Mouse (Mus musculus) testis, adult 2 months (tissue): ENCODE results near the gene Dmpk. TPM values are rescaled to one million over a fixed set of nuclear protein-coding genes. Genes with fewer than 3 reads are reported as not detected.
A peak's percentile ranks its signal among the peaks of the same experiment; 100 is the strongest.

Experiments used
- H3K27ac ChIP-seq: fragments of 200-500 bp; 2 replicates; pipeline ENCODE4 v1.5.1; 2012; ENCODE audit warnings: low read depth, low read length; ENCODE audit not compliant: control insufficient read depth, insufficient read depth
- H3K27me3 ChIP-seq: fragments of 200-500 bp; 2 replicates; pipeline ENCODE4 v1.6.1; 2012; ENCODE audit warnings: mild to moderate bottlenecking, low read length, moderate library complexity; ENCODE audit not compliant: control insufficient read depth, insufficient read depth
- H3K36me3 ChIP-seq: fragments of 200-500 bp; 2 replicates; pipeline ENCODE4 v1.6.1; 2012; ENCODE audit warnings: mild to moderate bottlenecking, low read length; ENCODE audit not compliant: control insufficient read depth, insufficient read depth
- H3K4me1 ChIP-seq: fragments of 200-500 bp; 2 replicates; pipeline ENCODE4 v1.6.1; 2012; ENCODE audit warnings: low read length; ENCODE audit not compliant: control insufficient read depth, insufficient read depth
- H3K4me3 ChIP-seq: fragments of 200-500 bp; 2 replicates; pipeline ENCODE4 v1.5.1; 2012; ENCODE audit warnings: low read depth, mild to moderate bottlenecking, low read length, moderate library complexity, mixed read lengths; ENCODE audit not compliant: control insufficient read depth
- CTCF ChIP-seq: fragments of 200-500 bp; IDR thresholded peaks from 2 replicates; pipeline ENCODE4 v1.5.1; 2012; ENCODE audit warnings: low read depth, mild to moderate bottlenecking, inconsistent platforms, low read length, moderate library complexity; ENCODE audit not compliant: control insufficient read depth, insufficient read depth, insufficient replicate concordance
- POLR2A ChIP-seq: fragments of 200-500 bp; IDR thresholded peaks from 2 replicates; pipeline ENCODE4 v1.6.1; 2012; ENCODE audit warnings: low read depth, mild to moderate bottlenecking, inconsistent platforms, low read length, moderate library complexity; ENCODE audit not compliant: control insufficient read depth
- polyA plus RNA-seq: library from polyadenylated mRNA; depleted of rRNA; stranded (reverse); fragments of >200 nt; gene quantifications from 2 replicates; pipeline ENCODE4 v1.2.3, GENCODE M21; 2012

Gene Dmpk
- polyA plus RNA-seq, 1 experiment = 75.3 TPM

DNA sequence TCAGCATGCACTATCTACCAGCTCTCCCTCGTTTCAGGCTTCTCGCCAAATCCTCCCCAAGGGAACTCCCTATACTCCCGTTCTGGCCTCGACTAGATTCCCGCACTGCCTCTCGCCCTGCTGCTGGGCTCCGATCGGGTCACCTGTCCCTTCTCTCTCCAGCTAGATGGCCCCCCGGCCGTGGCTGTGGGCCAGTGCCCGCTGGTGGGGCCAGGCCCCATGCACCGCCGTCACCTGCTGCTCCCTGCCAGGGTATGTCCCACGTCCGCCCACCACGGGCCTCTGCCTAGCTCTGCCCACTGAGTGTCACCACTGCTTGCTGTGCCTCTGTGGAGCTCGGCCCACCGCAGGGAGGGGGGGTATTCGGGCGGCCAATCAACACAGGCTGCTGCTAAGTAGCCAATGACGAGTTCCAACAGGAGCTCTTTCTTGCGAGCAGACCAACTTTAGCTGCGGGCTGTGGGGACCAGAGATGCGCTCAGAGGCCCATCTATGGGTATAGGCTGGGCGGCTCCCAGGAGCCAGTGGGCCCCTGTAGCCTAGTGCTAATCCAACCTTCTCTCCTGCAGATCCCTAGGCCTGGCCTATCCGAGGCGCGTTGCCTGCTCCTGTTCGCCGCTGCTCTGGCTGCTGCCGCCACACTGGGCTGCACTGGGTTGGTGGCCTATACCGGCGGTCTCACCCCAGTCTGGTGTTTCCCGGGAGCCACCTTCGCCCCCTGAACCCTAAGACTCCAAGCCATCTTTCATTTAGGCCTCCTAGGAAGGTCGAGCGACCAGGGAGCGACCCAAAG, 8.9 kb downstream of the Dmpk start:
- Histone ChIP-seq H3K27ac (peak overlapping the region; percentile 5; the same call in 1 of the 2 replicates), H3K4me3 (no peak overlapping the region; the same call in 1 of the 2 replicates), H3K4me1 (peaks cover 48% of the 10 kb centered on the region), H3K36me3 (no peaks in the 10 kb centered on the region; the same call in 1 of the 2 replicates), H3K27me3 (no peaks in the 10 kb centered on the region)
- TF ChIP-seq CTCF (no peak), POLR2A (no peak)

DNA sequence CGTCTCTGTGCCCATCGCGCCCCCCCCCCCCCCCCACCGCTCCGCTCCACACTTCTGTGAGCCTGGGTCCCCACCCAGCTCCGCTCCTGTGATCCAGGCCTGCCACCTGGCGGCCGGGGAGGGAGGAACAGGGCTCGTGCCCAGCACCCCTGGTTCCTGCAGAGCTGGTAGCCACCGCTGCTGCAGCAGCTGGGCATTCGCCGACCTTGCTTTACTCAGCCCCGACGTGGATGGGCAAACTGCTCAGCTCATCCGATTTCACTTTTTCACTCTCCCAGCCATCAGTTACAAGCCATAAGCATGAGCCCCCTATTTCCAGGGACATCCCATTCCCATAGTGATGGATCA, 9.5 kb downstream of the Dmpk start:
- Histone ChIP-seq H3K27ac (peak overlapping the region; percentile 40), H3K4me3 (peak overlapping the region; percentile 4), H3K36me3 (no peaks in the 10 kb centered on the region; the same call in 1 of the 2 replicates), H3K4me1 (peaks cover 48% of the 10 kb centered on the region), H3K27me3 (no peaks in the 10 kb centered on the region)
- TF ChIP-seq CTCF (peak; percentile 73), POLR2A (0 out of 2 replicates have a peak, but pooled peaks have one; percentile 22)

DNA sequence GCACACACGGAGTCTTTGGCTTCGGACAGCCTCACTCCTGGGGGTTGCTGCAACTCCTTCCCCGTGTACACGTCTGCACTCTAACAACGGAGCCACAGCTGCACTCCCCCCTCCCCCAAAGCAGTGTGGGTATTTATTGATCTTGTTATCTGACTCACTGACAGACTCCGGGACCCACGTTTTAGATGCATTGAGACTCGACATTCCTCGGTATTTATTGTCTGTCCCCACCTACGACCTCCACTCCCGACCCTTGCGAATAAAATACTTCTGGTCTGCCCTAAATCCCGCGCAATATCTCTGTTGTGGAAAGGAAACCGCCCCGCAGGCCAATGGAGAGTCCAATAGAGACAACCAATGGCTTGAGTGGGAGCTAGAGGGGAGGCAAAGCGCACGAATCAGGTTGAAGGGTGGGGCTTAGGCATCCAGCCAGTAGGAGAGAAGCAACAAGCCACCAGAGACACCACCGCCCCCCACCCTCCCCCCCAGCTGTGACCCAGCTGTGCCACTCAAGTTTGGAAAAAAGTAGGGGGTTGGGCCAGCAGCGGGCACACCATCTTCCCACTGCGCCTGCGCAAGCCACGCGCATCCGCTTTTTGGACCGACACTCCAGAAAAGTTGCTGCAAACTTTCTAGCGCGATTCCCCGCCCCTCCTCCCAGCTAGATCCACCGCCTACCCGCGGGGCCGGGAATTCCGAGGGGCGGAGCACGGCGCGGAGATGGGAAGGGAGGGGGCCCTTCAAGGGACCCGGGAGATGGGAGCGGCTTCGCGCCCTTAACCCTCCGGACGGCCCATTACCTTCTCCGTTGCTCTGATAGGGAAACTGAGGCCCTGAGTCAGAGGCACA, 10.1 kb downstream of the Dmpk start:
- Histone ChIP-seq H3K4me1 (peaks cover 48% of the 10 kb centered on the region), H3K27me3 (no peaks in the 10 kb centered on the region), H3K4me3 (peak overlapping the region; percentile 73), H3K27ac (peak overlapping the region; percentile 62), H3K36me3 (no peaks in the 10 kb centered on the region; the same call in 1 of the 2 replicates)
- TF ChIP-seq CTCF (no peak), POLR2A (peak; percentile 42; the same call in 1 of the 2 replicates)

DNA sequence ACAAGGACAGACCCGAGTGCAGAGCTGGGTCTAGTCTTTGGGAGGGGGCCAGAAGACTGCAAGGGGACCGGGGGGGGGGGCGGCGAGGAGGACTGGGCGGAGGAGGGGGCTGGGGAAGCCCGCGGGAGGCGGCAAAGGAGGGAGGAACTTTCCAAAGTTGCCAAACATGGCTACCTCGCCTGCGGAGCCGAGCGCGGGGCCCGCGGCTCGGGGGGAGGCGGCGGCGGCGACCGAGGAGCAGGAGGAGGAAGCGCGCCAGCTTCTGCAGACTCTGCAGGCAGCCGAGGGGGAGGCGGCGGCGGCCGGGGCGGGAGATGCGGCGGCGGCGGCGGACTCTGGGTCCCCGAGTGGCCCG, 10.8 kb downstream of the Dmpk start, which contains the start of gene Six5:
Six5 (plus strand) TSS at position 124 of the 355 bp plus-strand sequence.
- Histone ChIP-seq H3K4me3 (peak within 1 kb of the TSS; percentile 76), H3K4me1 (peaks cover 48% of the 10 kb centered on the region), H3K36me3 (no peaks in the 10 kb centered on the region; the same call in 1 of the 2 replicates), H3K27me3 (no peaks in the 10 kb centered on the region), H3K27ac (peak within 1 kb of the TSS; percentile 62)
- TF ChIP-seq POLR2A (no peak), CTCF (no peak)

DNA sequence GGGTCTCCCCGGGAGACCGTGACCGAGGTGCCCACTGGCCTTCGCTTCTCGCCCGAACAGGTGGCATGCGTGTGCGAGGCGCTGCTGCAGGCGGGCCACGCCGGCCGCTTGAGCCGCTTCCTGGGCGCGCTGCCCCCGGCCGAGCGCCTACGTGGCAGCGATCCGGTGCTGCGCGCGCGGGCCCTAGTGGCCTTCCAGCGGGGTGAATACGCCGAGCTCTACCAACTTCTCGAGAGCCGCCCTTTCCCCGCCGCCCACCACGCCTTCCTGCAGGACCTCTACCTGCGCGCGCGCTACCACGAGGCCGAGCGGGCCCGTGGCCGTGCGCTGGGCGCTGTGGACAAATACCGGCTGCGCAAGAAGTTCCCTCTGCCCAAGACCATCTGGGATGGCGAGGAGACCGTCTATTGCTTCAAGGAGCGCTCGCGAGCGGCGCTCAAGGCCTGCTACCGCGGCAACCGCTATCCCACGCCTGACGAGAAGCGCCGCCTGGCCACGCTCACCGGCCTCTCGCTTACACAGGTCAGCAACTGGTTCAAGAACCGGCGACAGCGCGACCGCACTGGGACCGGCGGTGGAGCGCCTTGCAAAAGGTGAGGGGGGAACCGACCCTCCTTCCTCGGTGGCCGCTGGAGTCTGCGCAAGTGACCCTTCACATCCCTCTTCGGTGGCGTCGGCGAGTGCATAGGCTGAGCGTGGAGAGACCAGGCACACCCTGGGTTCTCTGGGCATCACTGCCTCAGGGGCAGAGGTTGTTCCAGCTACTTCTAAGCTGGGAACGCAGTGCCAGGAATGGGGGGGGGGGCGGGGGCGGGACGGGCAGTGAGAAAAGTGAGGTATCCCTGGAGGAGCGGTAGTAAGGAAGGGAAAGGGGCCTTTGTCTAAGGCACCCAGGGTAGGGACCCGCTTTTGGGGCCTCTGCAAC, 11.4 kb downstream of the Dmpk start:
- peak overlapping the region; percentile 5 for H3K27ac ChIP-seq
- peaks cover 48% of the 10 kb centered on the region for H3K4me1 ChIP-seq
- no peaks in the 10 kb centered on the region; the same call in 1 of the 2 replicates for H3K36me3 ChIP-seq
- peak overlapping the region; percentile 76 for H3K4me3 ChIP-seq
- TF ChIP-seq CTCF (no peak), POLR2A (no peak)
- no peaks in the 10 kb centered on the region for H3K27me3 ChIP-seq

DNA sequence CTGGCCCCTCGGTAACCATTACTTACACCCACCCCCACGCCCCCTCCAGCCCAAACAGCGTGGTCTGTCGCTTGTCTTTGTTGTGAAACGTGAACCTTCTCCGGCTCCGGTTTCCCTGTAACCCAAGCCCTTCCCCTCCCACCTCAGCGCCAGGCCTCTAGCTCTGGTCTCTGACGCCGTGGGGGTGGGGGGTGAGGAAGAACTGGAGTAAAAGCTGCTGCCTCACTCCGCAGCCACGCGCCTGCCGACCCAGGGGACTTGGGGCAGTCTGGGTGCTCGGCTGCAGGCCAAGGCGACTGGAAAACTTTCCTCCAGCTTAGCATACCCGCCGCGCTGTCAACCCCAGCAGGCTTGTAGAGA, 12.1 kb downstream of the Dmpk start:
- Histone ChIP-seq H3K27me3 (no peaks in the 10 kb centered on the region), H3K4me1 (peaks cover 48% of the 10 kb centered on the region), H3K4me3 (no peak overlapping the region), H3K36me3 (no peaks in the 10 kb centered on the region; the same call in 1 of the 2 replicates), H3K27ac (no peak overlapping the region)
- no peak for TF ChIP-seq POLR2A
